ENCODE assay signal across 13 mouse cellular contexts in the genomic region with DNA sequence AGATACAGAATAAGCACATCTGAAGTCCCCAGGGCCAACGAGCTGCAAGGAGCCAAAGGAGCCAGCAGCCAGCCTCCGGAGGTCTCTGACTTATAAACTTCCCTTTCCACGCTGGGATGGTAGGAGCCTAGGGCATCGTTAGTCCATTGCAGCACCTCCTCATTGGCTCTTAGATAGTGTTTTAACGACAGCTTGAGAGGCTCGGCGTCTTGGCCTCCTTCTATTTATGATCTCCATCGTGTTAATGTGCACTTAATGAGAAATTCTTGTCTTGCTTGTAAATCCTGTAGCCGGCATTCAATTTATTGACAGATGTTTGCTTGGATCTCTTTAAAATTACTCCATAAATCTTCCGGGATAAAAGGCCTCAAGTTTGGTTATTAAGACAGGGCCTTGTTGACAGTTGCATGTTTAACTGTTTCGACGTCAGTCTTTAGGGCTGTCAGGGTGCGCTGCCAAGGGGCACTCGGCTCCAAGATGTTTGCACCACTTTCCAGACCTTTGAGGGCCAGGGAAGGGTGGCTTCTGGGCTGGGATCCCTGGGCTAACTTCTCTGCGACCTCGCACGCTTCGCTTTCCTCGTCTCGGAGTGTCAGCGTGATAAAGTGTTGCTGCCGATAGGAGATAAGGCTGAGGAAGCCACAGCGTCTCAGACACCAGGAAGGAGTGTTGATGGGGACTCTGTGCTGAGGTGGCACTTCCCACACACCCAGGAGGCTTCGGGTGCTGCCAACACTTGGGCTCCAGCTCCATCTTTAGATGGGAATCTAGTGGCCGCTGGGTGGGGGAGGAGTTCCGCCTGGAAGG.
DNase-seq lines count a peak whose midpoint lies in the region; ATAC-seq and TF ChIP-seq lines count a peak whose summit lies in the region.
"Had no signal": no experiment of that assay in that cellular context is flagged by ENCODE, and none has a peak within 500 bp of the region (broad histone marks: within the 10 kb centered on the region; RNA-seq: fewer than 3 reads in every experiment).

No protein-coding gene starts in this region.

- H3K9me3 ChIP-seq in intestine, embryonic 15.5 days: no peaks in the 10 kb centered on the region
- no peaks in the 10 kb centered on the region for H3K9me3 ChIP-seq in intestine, postnatal 0 days (ENCODE audit: control insufficient read depth)
- no peaks in the 10 kb centered on the region for H3K9me3 ChIP-seq in neural tube, embryonic 13.5 days
- no peaks in the 10 kb centered on the region for H3K9me3 ChIP-seq in liver, embryonic 12.5 days (replicated peaks)
- H3K9me3 ChIP-seq: forebrain, embryonic 15.5 days had no signal

- H3K4me1 ChIP-seq in intestine, embryonic 15.5 days (replicated peaks): peaks cover 19% of the 10 kb centered on the region; the same call in 1 of the 2 replicates
- no peaks in the 10 kb centered on the region for H3K4me1 ChIP-seq in intestine, postnatal 0 days (replicated peaks; ENCODE audit: control insufficient read depth, insufficient read depth, low read length)
- peaks cover 65% of the 10 kb centered on the region for H3K4me1 ChIP-seq in neural tube, embryonic 13.5 days (replicated peaks)
- H3K4me1 ChIP-seq in liver, embryonic 12.5 days: peaks cover 25% of the 10 kb centered on the region
- H3K4me1 ChIP-seq: forebrain, embryonic 15.5 days had no signal

- no peaks in the 10 kb centered on the region for H3K27me3 ChIP-seq in intestine, embryonic 15.5 days (replicated peaks)
- H3K27me3 ChIP-seq in intestine, postnatal 0 days (replicated peaks; ENCODE audit: control insufficient read depth, insufficient read depth, low read length): no peaks in the 10 kb centered on the region
- no peaks in the 10 kb centered on the region for H3K27me3 ChIP-seq in neural tube, embryonic 13.5 days
- no peaks in the 10 kb centered on the region for H3K27me3 ChIP-seq in liver, embryonic 12.5 days (replicated peaks)
- H3K27me3 ChIP-seq: CH12.LX; forebrain, embryonic 15.5 days had no signal

- no peak overlapping the region for H3K27ac ChIP-seq in intestine, embryonic 15.5 days
- no peak overlapping the region for H3K27ac ChIP-seq in intestine, postnatal 0 days (ENCODE audit: low read depth, low read length)
- H3K27ac ChIP-seq in neural tube, embryonic 13.5 days (replicated peaks): peak overlapping the region; percentile 38; the same call in 1 of the 2 replicates
- H3K27ac ChIP-seq in liver, embryonic 12.5 days: no peak overlapping the region
- H3K27ac ChIP-seq: forebrain, embryonic 15.5 days had no signal

- no peaks in the 10 kb centered on the region for H3K36me3 ChIP-seq in intestine, embryonic 15.5 days
- no peaks in the 10 kb centered on the region for H3K36me3 ChIP-seq in intestine, postnatal 0 days (ENCODE audit: control insufficient read depth, insufficient read depth)
- no peaks in the 10 kb centered on the region for H3K36me3 ChIP-seq in neural tube, embryonic 13.5 days
- no peaks in the 10 kb centered on the region for H3K36me3 ChIP-seq in liver, embryonic 12.5 days
- H3K36me3 ChIP-seq: forebrain, embryonic 15.5 days had no signal

- 0 out of 2 replicates have a peak, but pooled peaks have one; percentile 36 for ATAC-seq in intestine, embryonic 15.5 days
- ATAC-seq in intestine, postnatal 0 days: no peak
- no peak for ATAC-seq in neural tube, embryonic 13.5 days (ENCODE audit: low read depth)
- peak; percentile 80 for ATAC-seq in liver, embryonic 12.5 days
- no peak for ATAC-seq in erythroblast, adult 5-6 weeks (replicated peaks; ENCODE audit: low FRiP score, poor library complexity, severe bottlenecking)
- ATAC-seq: forebrain, embryonic 15.5 days had no signal

- no peak overlapping the region for H3K4me3 ChIP-seq in intestine, embryonic 15.5 days (replicated peaks)
- no peak overlapping the region for H3K4me3 ChIP-seq in intestine, postnatal 0 days (ENCODE audit: low read depth, low read length)
- H3K4me3 ChIP-seq in neural tube, embryonic 13.5 days: no peak overlapping the region
- H3K4me3 ChIP-seq in liver, embryonic 12.5 days: no peak overlapping the region
- H3K4me3 ChIP-seq: forebrain, embryonic 15.5 days had no signal

- WGBS in intestine, embryonic 15.5 days: 39% methylated on average over 26 of the region's 26 CpGs
- 38% methylated on average over 26 of the region's 26 CpGs for WGBS in intestine, postnatal 0 days
- WGBS in neural tube, embryonic 13.5 days: 63% methylated on average over 26 of the region's 26 CpGs
- 21% methylated on average over 26 of the region's 26 CpGs for WGBS in liver, embryonic 12.5 days (ENCODE audit: insufficient replicate concordance)

- no peak for TF ChIP-seq CTCF in intestine, postnatal 0 days (IDR thresholded peaks at IDR 0.05; ENCODE audit: low read depth)

- no peak for DNase-seq in neural tube, embryonic 10.5 days (ENCODE audit: extremely low spot score, low spot score)
- peak; percentile 20 for DNase-seq in right cerebral cortex, postnatal 25 days
- no peak for DNase-seq in urinary bladder, postnatal 36 days (ENCODE audit: low spot score in 2 of 2)
- DNase-seq: adrenal gland, postnatal 25 days; cerebellum, adult 11-12 months; thymus, postnatal 36 days had no signal

- no peak overlapping the region for H3K9ac ChIP-seq in intestine, embryonic 15.5 days
- H3K9ac ChIP-seq in intestine, postnatal 0 days (ENCODE audit: low read depth, low read length): no peak overlapping the region
- no peak overlapping the region for H3K9ac ChIP-seq in neural tube, embryonic 13.5 days
- H3K9ac ChIP-seq in liver, embryonic 12.5 days: no peak overlapping the region
- H3K9ac ChIP-seq: forebrain, embryonic 15.5 days had no signal

- no peak overlapping the region for H3K4me2 ChIP-seq in intestine, embryonic 15.5 days (replicated peaks)
- no peak overlapping the region for H3K4me2 ChIP-seq in intestine, postnatal 0 days (replicated peaks; ENCODE audit: low read depth)
- no peak overlapping the region for H3K4me2 ChIP-seq in neural tube, embryonic 13.5 days
- peak overlapping the region; percentile 40 for H3K4me2 ChIP-seq in liver, embryonic 12.5 days
- H3K4me2 ChIP-seq: forebrain, embryonic 15.5 days had no signal

Comparison
In these comparisons a context has a peak if more than half of its experiments do, and no peak if none do; other contexts are left out.
1. ATAC-seq: peak in intestine, embryonic 15.5 days (single experiment) and liver, embryonic 12.5 days (single experiment); none in intestine, postnatal 0 days (single experiment), neural tube, embryonic 13.5 days (single experiment) and erythroblast, adult 5-6 weeks (single experiment).